Mouse (Mus musculus) intestine, postnatal 0 days (tissue): ENCODE measurements at regions not wholly inside any gene's neighbourhood (a gene's known extent, or its start where the extent isn't known, plus 50 kb on each side); places are given as distances from the start of the nearest gene placed in this dataset.

Experiments
- ATAC-seq: fragments of 200-750 bp; cut with Nextera tagmentation; 2 replicates; pipeline ENCODE4 v1.8.0; 2017; ENCODE audit warnings: mild to moderate bottlenecking, moderate TSS enrichment, moderate library complexity
- H3K27ac ChIP-seq: fragments of 300-500 bp; sonication (generic); 2 replicates; pipeline ENCODE4 v1.5.1; 2014; ENCODE audit warnings: mild to moderate bottlenecking, low read depth, low read length, moderate library complexity
- H3K27me3 ChIP-seq: fragments of 300-500 bp; sonication (generic); replicated peaks from 2 replicates; pipeline ENCODE4 v1.6.1; 2014; ENCODE audit warnings: low read length, mixed read lengths; ENCODE audit not compliant: control insufficient read depth, insufficient read depth
- H3K36me3 ChIP-seq: fragments of 300-500 bp; sonication (generic); 2 replicates; pipeline ENCODE4 v1.6.1; 2014; ENCODE audit warnings: mild to moderate bottlenecking, moderate library complexity; ENCODE audit not compliant: control insufficient read depth, insufficient read depth
- H3K4me1 ChIP-seq: fragments of 300-500 bp; sonication (generic); replicated peaks from 2 replicates; pipeline ENCODE4 v1.6.1; 2014; ENCODE audit warnings: antibody characterized with exemption, low read length, mixed read lengths; ENCODE audit not compliant: control insufficient read depth, insufficient read depth
- H3K4me2 ChIP-seq: fragments of 300-500 bp; sonication (generic); replicated peaks from 2 replicates; pipeline ENCODE4 v1.6.1; 2014; ENCODE audit warnings: low read depth, mild to moderate bottlenecking, moderate library complexity
- H3K4me3 ChIP-seq: fragments of 300-500 bp; sonication (generic); 2 replicates; pipeline ENCODE4 v1.5.1; 2014; ENCODE audit warnings: low read depth, low read length
- H3K9ac ChIP-seq: fragments of 300-500 bp; sonication (generic); 2 replicates; pipeline ENCODE4 v1.6.1; 2014; ENCODE audit warnings: mild to moderate bottlenecking, low read depth, low read length
- H3K9me3 ChIP-seq: fragments of 300-500 bp; sonication (generic); 2 replicates; pipeline ENCODE4 v1.6.1; 2016; ENCODE audit warnings: mixed run types; ENCODE audit not compliant: control insufficient read depth
- CTCF ChIP-seq: sonication (generic); IDR thresholded peaks from 2 replicates; pipeline ENCODE4 v1.5.1; 2016; ENCODE audit warnings: low read depth, mild to moderate bottlenecking, control low read depth, antibody characterized with exemption, moderate library complexity
- WGBS: fragments of 180-500 bp; shearing (Covaris S2); extraction: QIAGEN DNeasy Blood & Tissue Kit; methylation state at CpG from one replicate; pipeline ENCODE4 v1.1.7; 2014; 5-methylcytosine and 5-hydroxymethylcytosine counted together

DNA sequence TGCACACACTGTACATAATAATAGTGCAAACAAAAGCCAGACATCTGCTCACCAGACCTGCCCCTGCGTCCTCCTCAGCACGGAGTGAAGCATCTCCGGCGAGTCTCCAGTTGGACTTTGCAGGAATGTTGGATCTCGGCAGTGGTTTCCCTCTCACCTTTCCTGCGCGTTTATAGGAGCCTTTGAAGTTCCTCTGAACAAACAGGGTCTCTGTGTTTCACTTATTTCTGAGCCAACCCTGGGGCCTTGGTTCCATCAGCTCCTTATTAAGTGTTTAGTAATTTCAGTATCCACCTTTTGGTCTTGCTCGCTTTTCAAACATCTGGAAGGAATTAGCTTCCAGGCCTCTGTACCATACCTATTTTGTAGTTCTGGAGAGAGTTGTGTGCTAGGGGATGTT lies 159.7 kb downstream of the Tm2d1 start:
- H3K4me3 ChIP-seq = no peak overlapping the region
- WGBS = 65% methylated on average over 8 of the region's 8 CpGs
- ATAC-seq = no peak

DNA sequence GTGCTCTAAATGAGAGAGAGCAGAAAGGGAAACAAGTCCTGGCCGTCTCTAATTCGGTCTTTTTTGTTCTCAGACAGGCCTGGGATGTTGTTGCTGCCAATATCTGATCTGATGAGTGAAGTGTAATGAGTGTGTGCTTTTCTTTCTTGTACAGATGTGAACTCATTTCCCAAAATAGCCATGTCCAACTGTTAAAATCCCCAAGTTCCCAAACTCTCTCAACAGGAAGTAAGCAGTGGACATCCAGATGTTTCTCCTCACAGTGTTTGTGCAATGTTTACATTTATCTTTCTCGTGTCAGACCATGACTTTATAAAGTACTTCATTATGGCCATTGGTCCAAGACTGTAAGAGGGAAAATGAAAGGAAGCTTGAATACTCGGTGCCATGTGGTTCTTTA lies 161.5 kb downstream of the Tm2d1 start:
- Histone ChIP-seq H3K27ac (no peak overlapping the region), H3K4me3 (no peak overlapping the region), H3K9ac (no peak overlapping the region), H3K9me3 (no peaks in the 10 kb centered on the region), H3K4me2 (no peak overlapping the region), H3K4me1 (no peaks in the 10 kb centered on the region), H3K36me3 (no peaks in the 10 kb centered on the region), H3K27me3 (no peaks in the 10 kb centered on the region)
- WGBS = 53% methylated on average over 4 of the region's 4 CpGs
- TF ChIP-seq CTCF = no peak
- ATAC-seq = no peak

More for the DNA sequence above, 159.7 kb downstream of the Tm2d1 start:
- no peak overlapping the region for H3K9ac ChIP-seq
- no peaks in the 10 kb centered on the region for H3K36me3 ChIP-seq
- H3K9me3 ChIP-seq = no peaks in the 10 kb centered on the region
- no peak overlapping the region for H3K4me2 ChIP-seq
- no peak for TF ChIP-seq CTCF
- no peaks in the 10 kb centered on the region for H3K27me3 ChIP-seq
- H3K27ac ChIP-seq = no peak overlapping the region
- H3K4me1 ChIP-seq = no peaks in the 10 kb centered on the region

DNA sequence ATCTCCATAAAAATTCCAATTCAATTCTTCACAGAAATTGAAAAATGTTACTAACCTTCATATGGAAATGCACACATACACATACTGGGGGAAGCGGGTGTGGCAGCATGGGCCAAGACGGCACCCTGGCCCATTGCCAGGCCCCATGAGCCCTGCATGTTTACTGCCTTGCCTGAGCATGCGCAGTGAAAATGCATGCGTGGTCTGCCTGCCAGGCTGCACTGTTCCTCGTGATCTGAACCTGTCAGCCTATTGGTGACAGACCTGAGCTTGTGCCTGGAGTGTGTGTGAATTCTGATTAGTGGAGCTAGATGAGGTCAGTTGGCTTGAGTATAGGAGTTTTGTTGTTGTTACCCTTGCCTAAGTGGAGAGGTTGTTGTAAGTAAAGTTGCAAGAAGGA lies 167.9 kb downstream of the Tm2d1 start:
- Histone ChIP-seq H3K9me3 (no peaks in the 10 kb centered on the region), H3K4me1 (no peaks in the 10 kb centered on the region), H3K27ac (no peak overlapping the region), H3K27me3 (no peaks in the 10 kb centered on the region), H3K4me2 (no peak overlapping the region), H3K4me3 (no peak overlapping the region), H3K9ac (no peak overlapping the region), H3K36me3 (no peaks in the 10 kb centered on the region)
- ATAC-seq = no peak
- 75% methylated on average over 5 of the region's 5 CpGs for WGBS
- TF ChIP-seq CTCF = no peak

DNA sequence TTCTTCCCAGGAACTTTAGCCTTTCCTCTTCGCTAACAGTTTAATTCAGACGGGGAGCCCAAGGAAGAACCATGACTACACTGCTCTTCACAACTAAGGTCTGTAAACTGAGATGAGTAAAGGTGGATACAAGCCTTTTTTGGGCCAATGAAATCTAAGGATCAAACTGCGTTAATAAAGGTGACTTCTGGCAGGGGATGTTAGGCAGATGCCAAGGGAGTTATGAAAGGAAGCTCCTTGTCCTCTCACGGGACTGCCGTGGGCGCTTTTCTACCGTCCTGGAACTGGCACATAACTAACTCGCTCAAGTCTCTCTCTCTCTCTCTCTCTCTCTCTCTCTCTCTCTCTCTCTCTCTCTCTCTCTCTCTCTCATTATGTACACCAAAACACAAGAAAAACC lies 175.7 kb downstream of the Tm2d1 start:
- TF ChIP-seq CTCF = no peak
- ATAC-seq = no peak
- no peaks in the 10 kb centered on the region for H3K36me3 ChIP-seq
- no peak overlapping the region for H3K4me3 ChIP-seq
- H3K27me3 ChIP-seq = no peaks in the 10 kb centered on the region
- H3K4me2 ChIP-seq = no peak overlapping the region
- H3K27ac ChIP-seq = no peak overlapping the region
- no peaks in the 10 kb centered on the region for H3K4me1 ChIP-seq
- no peaks in the 10 kb centered on the region for H3K9me3 ChIP-seq
- WGBS = 87% methylated on average over 8 of the region's 8 CpGs
- no peak overlapping the region for H3K9ac ChIP-seq

DNA sequence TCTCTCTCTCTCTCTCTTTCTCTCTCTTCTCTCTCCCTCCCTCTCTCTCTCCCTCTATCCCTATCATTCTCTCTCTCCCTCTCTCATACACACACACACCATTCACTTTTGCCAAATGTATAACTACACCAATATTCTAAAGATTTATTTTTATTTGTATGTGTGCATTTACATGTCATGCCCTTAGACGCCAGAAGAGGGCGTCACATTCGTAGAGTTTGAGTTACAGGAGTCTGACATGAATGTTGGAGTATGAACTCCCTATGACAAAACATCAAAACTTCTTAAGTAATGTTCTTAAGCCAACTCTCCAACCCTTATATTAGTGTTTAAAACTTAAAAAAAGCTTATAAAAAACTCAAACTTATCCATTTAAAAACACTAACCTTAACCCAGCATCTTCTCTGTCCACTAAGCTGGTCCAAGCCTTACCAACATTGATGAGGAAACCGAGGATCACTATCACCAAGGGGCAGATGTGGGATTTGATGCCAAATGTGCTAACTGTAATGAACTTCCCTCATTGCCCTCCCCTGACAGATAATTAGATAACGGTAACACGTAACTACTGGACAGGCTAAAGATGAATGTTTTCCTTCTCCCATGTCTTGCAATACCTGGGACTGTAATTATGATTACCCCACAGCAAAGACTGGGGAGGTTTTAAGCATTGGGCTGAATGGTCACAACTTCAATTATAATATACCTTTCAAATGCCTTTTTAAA lies 176.7 kb downstream of the Tm2d1 start:
- WGBS = 51% methylated on average over 6 of the region's 6 CpGs
- Histone ChIP-seq H3K4me1 (no peaks in the 10 kb centered on the region), H3K9ac (no peak overlapping the region), H3K27me3 (no peaks in the 10 kb centered on the region), H3K4me3 (no peak overlapping the region), H3K36me3 (no peaks in the 10 kb centered on the region), H3K9me3 (no peaks in the 10 kb centered on the region), H3K4me2 (no peak overlapping the region), H3K27ac (no peak overlapping the region)
- peak; percentile 16; the same call in 1 of the 2 replicates for TF ChIP-seq CTCF
- ATAC-seq = no peak

DNA sequence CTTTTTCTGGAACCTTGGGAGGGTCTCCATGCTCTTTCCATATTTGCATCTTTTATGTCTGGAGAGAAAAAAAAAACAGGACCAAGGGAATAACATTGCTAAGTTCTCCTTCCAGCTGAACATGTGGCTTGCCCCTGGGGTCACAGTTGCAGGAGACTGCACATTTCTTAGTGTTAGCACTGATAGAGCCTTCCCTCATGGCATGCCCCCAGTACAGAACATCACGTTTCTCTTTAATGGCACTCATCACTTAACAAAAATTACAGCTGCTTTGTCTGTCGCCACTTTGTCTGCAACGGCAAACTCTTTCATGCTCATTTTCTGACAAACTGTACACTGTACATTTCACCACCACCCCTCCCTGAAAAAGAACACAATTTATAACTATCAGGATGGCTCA lies 180.0 kb downstream of the Tm2d1 start:
- WGBS = 76% methylated on average over 3 of the region's 3 CpGs
- Histone ChIP-seq H3K36me3 (no peaks in the 10 kb centered on the region), H3K4me1 (no peaks in the 10 kb centered on the region), H3K27me3 (no peaks in the 10 kb centered on the region), H3K9ac (no peak overlapping the region), H3K4me3 (no peak overlapping the region), H3K27ac (no peak overlapping the region), H3K9me3 (no peaks in the 10 kb centered on the region), H3K4me2 (no peak overlapping the region)
- no peak for ATAC-seq
- TF ChIP-seq CTCF = no peak
